Mouse (Mus musculus): ENCODE data around the gene Gnat3.

- no peak for TF ChIP-seq CTCF (IDR thresholded peaks at IDR 0.05; ENCODE audit: low read depth, low read length)
- TF ChIP-seq EP300 (IDR thresholded peaks at IDR 0.05; ENCODE audit: insufficient read depth, low read depth, low read length): no peak
Observed at GRCm38 (mm10) chr5:18048841-18049240, 86.5 kb downstream of the Gnat3 start.

Measured in ES-Bruce4 (cell line).